Mouse (Mus musculus): Measurements from ENCODE around the gene 6030408B16Rik.
A peak's percentile ranks its signal among the peaks of the same experiment; 100 is the strongest.
"Not testable (repeated sequence)": the region's sequence is repeated elsewhere in the genome, so short reads cannot be mapped to it uniquely, and the experiment has no call there.

Gene 6030408B16Rik

DNA sequence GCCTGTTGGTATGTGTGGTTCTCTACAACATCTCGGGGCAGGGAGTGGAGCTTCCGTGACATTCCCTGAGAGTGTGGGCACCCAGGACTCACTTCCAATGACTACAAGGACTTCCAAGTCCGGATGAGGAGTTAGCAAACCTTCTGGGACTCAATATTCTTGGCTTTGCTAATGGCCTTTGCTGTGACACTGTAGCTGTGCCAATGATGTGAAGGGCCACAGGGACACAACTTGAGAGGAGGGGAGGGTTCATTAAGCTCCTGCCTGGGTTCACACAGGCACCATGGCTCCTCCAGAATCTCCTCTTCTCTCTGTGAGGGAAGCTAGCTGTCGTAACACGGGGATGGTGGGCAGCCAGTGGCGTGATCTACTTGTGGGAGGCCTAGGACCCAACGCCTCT, 29.6 kb downstream of the 6030408B16Rik start:
- DNase-seq, result no peak

DNA sequence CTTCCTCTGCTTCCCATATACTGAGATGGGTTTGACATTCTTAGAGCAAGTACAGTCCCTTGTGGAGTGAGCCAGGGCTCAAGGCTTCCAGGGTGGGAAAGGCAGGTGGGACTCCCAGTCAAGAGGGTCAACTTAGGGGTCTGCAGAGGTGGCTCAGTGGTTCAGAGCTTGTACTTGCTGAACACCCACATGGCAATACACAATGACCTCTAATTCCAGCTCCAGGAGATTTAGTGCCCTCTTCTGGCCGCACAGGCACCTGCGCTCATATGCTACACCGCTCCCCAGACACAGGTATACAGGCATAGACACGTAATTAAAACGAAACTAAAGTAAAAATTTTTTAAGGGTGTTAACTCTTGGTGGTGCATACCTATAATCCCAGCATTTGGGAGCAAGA, 30.5 kb downstream of the 6030408B16Rik start:
- no peak for DNase-seq

- not testable (repeated sequence) for DNase-seq
These were observed 31.4 kb downstream of the 6030408B16Rik start for GRCm38 (mm10) chr15:101324409-101324808.

GRCm38 (mm10) chr15:101325991-101326534, 33.1 kb downstream of the 6030408B16Rik start:
- DNase-seq, result peak in 1 of 2 experiments; percentile 46

DNA sequence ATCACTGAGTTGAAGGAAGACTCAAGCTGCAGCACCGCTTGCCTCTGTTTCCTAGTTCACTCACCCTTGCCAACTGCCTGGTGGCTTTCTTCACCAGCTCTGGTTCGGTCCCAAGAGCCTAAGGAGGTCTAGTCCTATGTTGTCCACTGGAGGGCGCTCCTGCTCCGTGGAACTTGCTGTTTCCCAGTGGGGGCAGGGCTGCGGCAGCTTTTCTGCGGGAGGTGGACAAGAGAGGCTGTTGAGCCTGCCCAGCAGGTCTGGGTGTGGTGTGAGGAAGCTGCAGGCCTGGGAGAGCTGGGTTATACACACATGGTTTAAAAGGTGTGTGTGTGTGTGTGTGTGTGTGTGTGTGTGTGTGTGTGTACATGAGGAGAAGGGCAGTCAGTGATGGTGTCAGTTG, 34.3 kb downstream of the 6030408B16Rik start:
- peak; percentile 88 to 89 for DNase-seq

GRCm38 (mm10) chr15:101328876-101329563, 36.0 kb downstream of the 6030408B16Rik start:
- DNase-seq, result no peak

- DNase-seq, result no peak
These were observed 36.5 kb downstream of the 6030408B16Rik start for GRCm38 (mm10) chr15:101329564-101329892.

DNA sequence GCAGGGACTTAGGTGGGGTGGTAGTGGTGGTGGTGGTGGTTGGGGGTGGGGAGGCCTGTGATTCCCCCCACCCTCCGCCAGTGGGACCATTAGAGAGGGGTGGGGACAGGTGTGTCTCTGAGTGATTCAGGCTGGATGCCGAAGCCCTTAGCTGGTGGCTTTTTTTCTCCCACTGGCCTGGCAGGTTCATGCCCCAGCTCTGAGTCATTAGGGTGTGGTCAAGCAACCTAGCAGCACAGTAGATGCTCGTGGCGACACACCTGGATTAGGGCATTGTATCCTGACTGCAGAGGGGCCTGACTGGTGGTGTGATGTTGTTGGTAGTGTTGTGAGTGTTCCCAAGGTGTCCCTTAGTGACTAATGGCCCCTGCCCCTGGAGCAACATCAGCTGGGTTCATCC, 38.1 kb downstream of the 6030408B16Rik start:
- no peak for DNase-seq

DNA sequence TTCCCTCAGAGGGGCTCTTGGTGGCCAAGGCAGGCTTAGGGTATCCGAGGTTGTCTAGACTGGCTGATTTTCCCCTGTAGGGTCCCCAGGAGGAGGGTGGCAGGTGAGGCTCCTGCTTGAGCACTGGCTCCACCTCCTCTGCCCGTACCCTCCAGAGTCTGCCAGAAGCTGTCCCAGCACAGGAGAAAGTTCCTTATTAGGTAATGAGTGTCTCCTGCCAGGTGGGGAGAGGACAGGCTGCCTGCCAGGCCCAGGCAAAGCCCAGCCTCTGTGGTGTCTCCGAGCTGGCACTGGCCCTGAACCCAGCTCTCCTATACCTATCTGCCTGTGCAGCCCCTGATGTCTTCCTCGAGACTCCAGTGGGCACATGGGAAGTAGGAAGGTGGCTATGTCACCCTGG, 39.4 kb downstream of the 6030408B16Rik start:
- DNase-seq, result peak in 1 of 2 experiments; percentile 65

DNA sequence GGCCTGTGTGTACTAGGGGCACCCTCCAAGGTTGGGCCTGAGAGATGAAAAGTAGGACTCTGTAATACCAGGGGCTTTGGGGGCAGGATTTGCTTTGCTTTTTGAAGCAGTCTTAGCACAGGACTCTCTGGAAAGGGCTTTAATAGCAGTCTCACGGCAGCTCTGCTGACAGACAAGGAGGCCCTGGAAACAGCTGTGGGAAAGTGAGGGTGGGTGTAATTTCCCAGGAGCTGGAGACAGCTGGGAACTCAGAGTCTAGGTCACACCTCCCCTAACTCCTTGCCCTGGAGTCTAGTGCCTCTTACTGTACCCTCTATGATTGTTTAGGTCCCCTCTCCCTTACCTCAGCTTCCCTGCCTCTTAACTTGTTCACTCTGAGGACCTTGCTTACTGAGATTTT, 40.2 kb downstream of the 6030408B16Rik start:
- no peak for DNase-seq

DNA sequence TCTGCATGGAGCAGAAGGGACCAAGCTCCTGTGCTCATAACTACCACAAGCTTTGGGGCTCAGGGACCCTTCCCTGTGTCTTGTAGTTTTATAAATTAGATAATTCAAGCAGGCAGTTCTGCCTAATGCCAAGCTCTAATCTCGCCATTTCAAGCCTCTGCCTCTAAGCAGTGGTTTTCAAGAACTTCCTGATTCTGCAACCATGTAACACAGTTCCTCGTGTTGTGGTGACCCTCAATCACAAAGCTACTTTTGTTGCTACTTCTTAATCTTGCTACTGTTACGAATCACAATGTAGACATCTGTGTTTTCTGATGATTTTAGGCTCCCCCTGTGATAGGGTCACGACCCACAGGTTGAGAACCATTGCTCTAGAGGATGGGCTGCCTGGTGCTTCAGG, 40.6 kb downstream of the 6030408B16Rik start:
- DNase-seq, result no peak

DNA sequence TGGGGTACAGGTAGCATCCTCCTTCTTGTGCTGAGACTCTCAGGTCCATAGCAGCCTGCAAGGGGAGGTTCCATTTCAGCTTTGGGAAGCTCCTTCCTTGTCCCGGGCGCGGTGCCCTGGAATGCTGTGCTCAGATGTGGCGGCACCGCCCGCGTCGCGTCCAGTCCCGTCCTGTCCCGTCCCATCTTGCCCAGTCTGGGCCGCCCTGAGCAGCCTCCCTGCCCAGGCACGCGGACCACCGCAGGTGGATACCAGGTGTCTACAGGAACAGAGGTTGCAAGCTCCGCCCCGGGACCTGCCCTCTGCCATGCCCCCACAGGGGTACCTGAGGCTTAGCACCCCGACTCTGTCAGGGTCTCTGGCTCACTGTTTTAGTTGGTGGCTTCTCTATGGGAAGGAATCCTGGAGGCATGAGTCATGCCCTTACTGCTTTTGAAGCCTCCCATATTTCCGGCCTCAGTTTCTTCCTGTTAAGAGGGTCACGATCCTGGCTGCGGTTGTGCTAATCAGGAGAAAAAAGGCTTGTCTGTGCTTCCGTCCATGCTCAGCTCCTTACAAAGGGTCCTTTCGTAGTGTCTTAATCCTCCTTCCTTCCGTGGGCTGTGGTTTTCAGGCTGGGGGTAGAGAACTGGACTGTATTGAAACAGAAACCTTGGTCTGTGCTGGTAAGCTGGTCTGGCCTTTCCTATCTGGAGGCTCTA, 43.6 kb downstream of the 6030408B16Rik start:
- DNase-seq, result peak; percentile 41 to 69

GRCm38 (mm10) chr15:101338359-101338758, 45.3 kb downstream of the 6030408B16Rik start:
- no peak for DNase-seq

DNA sequence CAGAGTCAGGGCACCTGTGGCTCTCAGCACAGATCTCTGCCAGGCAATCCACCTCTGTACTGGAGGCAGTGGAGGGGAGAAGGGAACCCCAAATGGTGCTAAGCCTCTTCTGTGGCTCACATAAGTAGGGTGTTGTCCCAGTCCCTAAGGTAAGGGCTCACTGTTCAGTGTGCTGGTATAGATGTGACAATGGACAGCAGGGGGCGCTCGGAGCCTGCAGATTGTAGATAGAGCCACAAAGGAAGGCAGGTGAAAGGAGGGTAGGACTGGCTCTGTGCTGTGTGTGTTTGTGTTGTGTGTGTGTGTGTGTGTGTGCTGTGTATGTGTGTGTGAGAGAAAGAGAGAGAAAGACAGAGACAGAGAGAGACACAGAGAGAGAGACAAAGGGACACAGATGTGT, 46.5 kb downstream of the 6030408B16Rik start:
- peak; percentile 87 to 97 for DNase-seq

- peak in 1 of 2 experiments; percentile 64 for DNase-seq
These were observed 48.9 kb downstream of the 6030408B16Rik start for GRCm38 (mm10) chr15:101341797-101342515.

Measured in kidney, postnatal 25 days (tissue).